Mouse (Mus musculus): ENCODE measurements around the gene Fen1. TPM values are rescaled to one million over a fixed set of nuclear protein-coding genes. Genes with fewer than 3 reads are reported as not detected.

Gene Fen1
- polyA plus RNA-seq, 1 experiment, result 83.7 TPM

GRCm38 (mm10) chr19:10222656-10223055 is 18.7 kb upstream of the Fen1 start:
- TF ChIP-seq MYOG (IDR thresholded peaks at IDR 0.05; ENCODE audit: control insufficient read depth, extremely low read depth, insufficient read length) (no peak), FOSL1 (IDR thresholded peaks at IDR 0.05; ENCODE audit: insufficient read depth, low read length, poor library complexity, severe bottlenecking) (no peak), MAX (IDR thresholded peaks at IDR 0.05) (no peak), CEBPB (IDR thresholded peaks at IDR 0.05; ENCODE audit: low read depth) (no peak), USF1 (IDR thresholded peaks at IDR 0.05; ENCODE audit: low read depth) (no peak), MYOD1 (IDR thresholded peaks at IDR 0.05; ENCODE audit: control insufficient read depth, insufficient read length, low read depth) (no peak), CTCF (IDR thresholded peaks at IDR 0.05; ENCODE audit: control insufficient read depth, insufficient read depth, insufficient read length) (no peak)
- no peak overlapping the region for H3K4me3 ChIP-seq (ENCODE audit: insufficient read depth, poor library complexity, severe bottlenecking)
- no peak overlapping the region for H3ac ChIP-seq (ENCODE audit: control insufficient read depth, insufficient read length, low read depth)
- peaks cover 43% of the 10 kb centered on the region for H3K27me3 ChIP-seq (ENCODE audit: control insufficient read depth, insufficient read depth, insufficient read length)
- no peaks in the 10 kb centered on the region for H3K36me3 ChIP-seq (ENCODE audit: control insufficient read depth, insufficient read depth)
- no peaks in the 10 kb centered on the region for H3K79me3 ChIP-seq (ENCODE audit: low read depth)
- H3K79me2 ChIP-seq (ENCODE audit: control insufficient read depth, insufficient read depth), result no peaks in the 10 kb centered on the region

- no peaks in the 10 kb centered on the region for H3K79me3 ChIP-seq (ENCODE audit: low read depth)
- TF ChIP-seq CTCF (IDR thresholded peaks at IDR 0.05; ENCODE audit: control insufficient read depth, insufficient read depth, insufficient read length) (no peak), USF1 (IDR thresholded peaks at IDR 0.05; ENCODE audit: low read depth) (no peak), MYOD1 (IDR thresholded peaks at IDR 0.05; ENCODE audit: control insufficient read depth, insufficient read length, low read depth) (no peak)
- peaks cover 41% of the 10 kb centered on the region for H3K27me3 ChIP-seq (ENCODE audit: control insufficient read depth, insufficient read depth, insufficient read length)
- H3ac ChIP-seq (ENCODE audit: control insufficient read depth, insufficient read length, low read depth), result no peak overlapping the region
- no peak overlapping the region for H3K4me3 ChIP-seq (ENCODE audit: insufficient read depth, poor library complexity, severe bottlenecking)
- no peaks in the 10 kb centered on the region for H3K36me3 ChIP-seq (ENCODE audit: control insufficient read depth, insufficient read depth)
- H3K79me2 ChIP-seq (ENCODE audit: control insufficient read depth, insufficient read depth), result no peaks in the 10 kb centered on the region
Observed at GRCm38 (mm10) chr19:10221585-10221984, 17.6 kb upstream of the Fen1 start.

- Histone ChIP-seq H3K4me3 (ENCODE audit: insufficient read depth, poor library complexity, severe bottlenecking) (no peak overlapping the region), H3K79me3 (ENCODE audit: low read depth) (no peaks in the 10 kb centered on the region), H3ac (ENCODE audit: control insufficient read depth, insufficient read length, low read depth) (no peak overlapping the region), H3K79me2 (ENCODE audit: control insufficient read depth, insufficient read depth) (no peaks in the 10 kb centered on the region), H3K27me3 (ENCODE audit: control insufficient read depth, insufficient read depth, insufficient read length) (peaks cover 32% of the 10 kb centered on the region), H3K36me3 (ENCODE audit: control insufficient read depth, insufficient read depth) (no peaks in the 10 kb centered on the region)
- TF ChIP-seq MAX (IDR thresholded peaks at IDR 0.05) (no peak), MYOG (IDR thresholded peaks at IDR 0.05; ENCODE audit: control insufficient read depth, extremely low read depth, insufficient read length) (no peak), MYOD1 (IDR thresholded peaks at IDR 0.05; ENCODE audit: control insufficient read depth, insufficient read length, low read depth) (no peak), USF1 (IDR thresholded peaks at IDR 0.05; ENCODE audit: low read depth) (no peak), CTCF (IDR thresholded peaks at IDR 0.05; ENCODE audit: control insufficient read depth, insufficient read depth, insufficient read length) (no peak), FOSL1 (IDR thresholded peaks at IDR 0.05; ENCODE audit: insufficient read depth, low read length, poor library complexity, severe bottlenecking) (no peak), CEBPB (IDR thresholded peaks at IDR 0.05; ENCODE audit: low read depth) (no peak)
Observed at GRCm38 (mm10) chr19:10219593-10219992, 15.6 kb upstream of the Fen1 start.

- H3K36me3 ChIP-seq (ENCODE audit: control insufficient read depth, insufficient read depth), result no peaks in the 10 kb centered on the region
- H3K79me3 ChIP-seq (ENCODE audit: low read depth), result no peaks in the 10 kb centered on the region
- no peak overlapping the region for H3ac ChIP-seq (ENCODE audit: control insufficient read depth, insufficient read length, low read depth)
- peaks cover 28% of the 10 kb centered on the region for H3K27me3 ChIP-seq (ENCODE audit: control insufficient read depth, insufficient read depth, insufficient read length)
- H3K79me2 ChIP-seq (ENCODE audit: control insufficient read depth, insufficient read depth), result no peaks in the 10 kb centered on the region
- TF ChIP-seq USF1 (IDR thresholded peaks at IDR 0.05; ENCODE audit: low read depth) (no peak), FOSL1 (IDR thresholded peaks at IDR 0.05; ENCODE audit: insufficient read depth, low read length, poor library complexity, severe bottlenecking) (no peak), MYOD1 (IDR thresholded peaks at IDR 0.05; ENCODE audit: control insufficient read depth, insufficient read length, low read depth) (no peak), CTCF (IDR thresholded peaks at IDR 0.05; ENCODE audit: control insufficient read depth, insufficient read depth, insufficient read length) (peak; percentile 16), MAX (IDR thresholded peaks at IDR 0.05) (no peak)
- no peak overlapping the region for H3K4me3 ChIP-seq (ENCODE audit: insufficient read depth, poor library complexity, severe bottlenecking)
Observed at GRCm38 (mm10) chr19:10219108-10219507, 15.1 kb upstream of the Fen1 start.

- no peak overlapping the region for H3K4me3 ChIP-seq (ENCODE audit: insufficient read depth, poor library complexity, severe bottlenecking)
- no peaks in the 10 kb centered on the region for H3K36me3 ChIP-seq (ENCODE audit: control insufficient read depth, insufficient read depth)
- TF ChIP-seq CEBPB (IDR thresholded peaks at IDR 0.05; ENCODE audit: low read depth) (no peak), CTCF (IDR thresholded peaks at IDR 0.05; ENCODE audit: control insufficient read depth, insufficient read depth, insufficient read length) (no peak), MYOG (IDR thresholded peaks at IDR 0.05; ENCODE audit: control insufficient read depth, extremely low read depth, insufficient read length) (no peak), USF1 (IDR thresholded peaks at IDR 0.05; ENCODE audit: low read depth) (no peak), MAX (IDR thresholded peaks at IDR 0.05) (no peak), FOSL1 (IDR thresholded peaks at IDR 0.05; ENCODE audit: insufficient read depth, low read length, poor library complexity, severe bottlenecking) (no peak), MYOD1 (IDR thresholded peaks at IDR 0.05; ENCODE audit: control insufficient read depth, insufficient read length, low read depth) (no peak)
- H3ac ChIP-seq (ENCODE audit: control insufficient read depth, insufficient read length, low read depth), result no peak overlapping the region
- no peaks in the 10 kb centered on the region for H3K79me2 ChIP-seq (ENCODE audit: control insufficient read depth, insufficient read depth)
- peaks cover 17% of the 10 kb centered on the region for H3K27me3 ChIP-seq (ENCODE audit: control insufficient read depth, insufficient read depth, insufficient read length)
- no peaks in the 10 kb centered on the region for H3K79me3 ChIP-seq (ENCODE audit: low read depth)
Observed at GRCm38 (mm10) chr19:10216101-10216500, 12.1 kb upstream of the Fen1 start.

GRCm38 (mm10) chr19:10213796-10214471 is 10.0 kb upstream of the Fen1 start:
- H3K4me3 ChIP-seq (ENCODE audit: insufficient read depth, poor library complexity, severe bottlenecking), result no peak overlapping the region
- H3K36me3 ChIP-seq (ENCODE audit: control insufficient read depth, insufficient read depth), result peaks cover 5% of the 10 kb centered on the region
- H3K79me2 ChIP-seq (ENCODE audit: control insufficient read depth, insufficient read depth), result no peaks in the 10 kb centered on the region
- no peaks in the 10 kb centered on the region for H3K79me3 ChIP-seq (ENCODE audit: low read depth)
- no peak overlapping the region for H3ac ChIP-seq (ENCODE audit: control insufficient read depth, insufficient read length, low read depth)
- no peak for TF ChIP-seq MAX (IDR thresholded peaks at IDR 0.05)
- TF ChIP-seq CTCF (IDR thresholded peaks at IDR 0.05; ENCODE audit: control insufficient read depth, insufficient read depth, insufficient read length), result no peak
- TF ChIP-seq FOSL1 (IDR thresholded peaks at IDR 0.05; ENCODE audit: insufficient read depth, low read length, poor library complexity, severe bottlenecking), result no peak
- H3K27me3 ChIP-seq (ENCODE audit: control insufficient read depth, insufficient read depth, insufficient read length), result peaks cover 14% of the 10 kb centered on the region

All from C2C12 (cell line).